Mouse (Mus musculus) small intestine, adult 2 months (tissue): ENCODE results near the gene Tsr1.

Experiments used
- CTCF ChIP-seq: fragments of 200-500 bp; IDR thresholded peaks from 2 replicates; pipeline ENCODE4 v1.5.1; 2012; ENCODE audit warnings: low read depth, mild to moderate bottlenecking, control low read depth, inconsistent platforms, low read length, moderate library complexity, mixed read lengths; ENCODE audit not compliant: insufficient replicate concordance, insufficient read length; ENCODE audit errors: extremely low read depth
- POLR2A ChIP-seq: fragments of 200-500 bp; IDR thresholded peaks from 2 replicates; pipeline ENCODE4 v1.6.1; 2012; ENCODE audit warnings: low read depth, mild to moderate bottlenecking, control low read depth, inconsistent platforms, low read length, moderate library complexity

- TF ChIP-seq POLR2A (no peak; the same call in 1 of the 2 replicates), CTCF (no peak)
Measured at GRCm38 (mm10) chr11:74926388-74927005, 28.6 kb downstream of the Tsr1 start.
